Mouse (Mus musculus): Measurements from ENCODE around the gene Med29. TPM values are rescaled to one million over a fixed set of nuclear protein-coding genes. Genes with fewer than 3 reads are reported as not detected.

Gene Med29
- polyA plus RNA-seq, 1 experiment from 2014 or later: 41.2 TPM

GRCm38 (mm10) chr7:28338108-28338998 is 54.2 kb downstream of the Med29 start, which contains the start of gene Supt5:
Supt5 (minus strand) TSS chr7:28338746.
- peak; percentile 99 for ATAC-seq (ENCODE audit: insufficient read depth, low FRiP score)
- WGBS: under 1% methylated on average over 77 of the region's 77 CpGs
- Histone ChIP-seq H3K9ac (ENCODE audit: low read length) (peak within 1 kb of the TSS; percentile 98), H3K4me1 (ENCODE audit: control insufficient read depth, insufficient read depth, low read length) (peaks cover 10% of the 10 kb centered on the region), H3K27ac (ENCODE audit: low read length) (peak within 1 kb of the TSS; percentile 90), H3K36me3 (ENCODE audit: control insufficient read depth, insufficient read depth, low read length) (no peaks in the 10 kb centered on the region), H3K9me3 (replicated peaks; ENCODE audit: control insufficient read depth, low read length) (no peaks in the 10 kb centered on the region), H3K4me2 (ENCODE audit: low read depth, low read length) (peak within 1 kb of the TSS; percentile 90), H3K27me3 (ENCODE audit: control insufficient read depth, insufficient read depth, low read length) (no peaks in the 10 kb centered on the region), H3K4me3 (replicated peaks; ENCODE audit: low read length) (peak within 1 kb of the TSS; percentile 99)

Other genes starting within 250 kb of the Med29 start
- 60.0 and 86.3 TPM in 2 replicates for gene Fbl, start 223.0 kb downstream of the Med29 start, polyA plus RNA-seq (2015; fragmentation: Nextera tagmentation; extraction: Ambion mirVana)
- 6.2 and 7.0 TPM in 2 replicates for gene Dyrk1b, start 213.2 kb downstream of the Med29 start, polyA plus RNA-seq (2015; fragmentation: Nextera tagmentation; extraction: Ambion mirVana)
- 1.1 and 1.2 TPM in 2 replicates for gene Eid2, start 124.8 kb downstream of the Med29 start, polyA plus RNA-seq (2015; fragmentation: Nextera tagmentation; extraction: Ambion mirVana)
- 5.9 and 7.9 TPM in 2 replicates for gene Eid2b, start 115.0 kb downstream of the Med29 start, polyA plus RNA-seq (2015; fragmentation: Nextera tagmentation; extraction: Ambion mirVana)
- 0.14 TPM in 1 of 2 replicates, not detected in the other for gene Selenov, start 101.5 kb downstream of the Med29 start, polyA plus RNA-seq (2015; fragmentation: Nextera tagmentation; extraction: Ambion mirVana)
- gene Dll3, start 90.5 kb downstream of the Med29 start, polyA plus RNA-seq (2015; fragmentation: Nextera tagmentation; extraction: Ambion mirVana): 1.3 TPM in 2 replicates
- gene Timm50, start 80.6 kb downstream of the Med29 start, polyA plus RNA-seq (2015; fragmentation: Nextera tagmentation; extraction: Ambion mirVana): 113 and 116 TPM in 2 replicates
- gene Supt5, start 54.0 kb downstream of the Med29 start, polyA plus RNA-seq (2015; fragmentation: Nextera tagmentation; extraction: Ambion mirVana): 85.7 and 86.7 TPM in 2 replicates
- 800 and 962 TPM in 2 replicates for gene Rps16, start 42.1 kb downstream of the Med29 start, polyA plus RNA-seq (2015; fragmentation: Nextera tagmentation; extraction: Ambion mirVana)
- gene Plekhg2, start 20.1 kb downstream of the Med29 start, polyA plus RNA-seq (2015; fragmentation: Nextera tagmentation; extraction: Ambion mirVana): 49.9 and 50.7 TPM in 2 replicates
- gene Zfp36, start 12.5 kb downstream of the Med29 start, polyA plus RNA-seq (2015; fragmentation: Nextera tagmentation; extraction: Ambion mirVana): 26.1 and 35.1 TPM in 2 replicates
- gene Paf1, start 243 bp upstream of the Med29 start, polyA plus RNA-seq (2015; fragmentation: Nextera tagmentation; extraction: Ambion mirVana): 84.3 and 88.5 TPM in 2 replicates
- 17.7 and 19.2 TPM in 2 replicates for gene Gmfg, start 44.7 kb upstream of the Med29 start, polyA plus RNA-seq (2015; fragmentation: Nextera tagmentation; extraction: Ambion mirVana)
- 1.0 and 1.7 TPM in 2 replicates for gene Lrfn1, start 59.3 kb upstream of the Med29 start, polyA plus RNA-seq (2015; fragmentation: Nextera tagmentation; extraction: Ambion mirVana)
- gene Ifnl2, start 117.7 kb upstream of the Med29 start, polyA plus RNA-seq (2015; fragmentation: Nextera tagmentation; extraction: Ambion mirVana): not detected in 2 replicates
- gene Ifnl3, start 130.1 kb upstream of the Med29 start, polyA plus RNA-seq (2015; fragmentation: Nextera tagmentation; extraction: Ambion mirVana): not detected in 2 replicates
- 124 and 215 TPM in 2 replicates for gene Sycn, start 148.2 kb upstream of the Med29 start, polyA plus RNA-seq (2015; fragmentation: Nextera tagmentation; extraction: Ambion mirVana)
- 19.7 and 34.8 TPM in 2 replicates for gene Nccrp1, start 154.5 kb upstream of the Med29 start, polyA plus RNA-seq (2015; fragmentation: Nextera tagmentation; extraction: Ambion mirVana)
- 10.9 and 11.2 TPM in 2 replicates for gene Samd4b, start 205.4 kb upstream of the Med29 start, polyA plus RNA-seq (2015; fragmentation: Nextera tagmentation; extraction: Ambion mirVana)
- gene Pak4, start 205.5 kb upstream of the Med29 start, polyA plus RNA-seq (2015; fragmentation: Nextera tagmentation; extraction: Ambion mirVana): 54.8 and 64.4 TPM in 2 replicates
- gene Acp7, start 238.6 kb upstream of the Med29 start, polyA plus RNA-seq (2015; fragmentation: Nextera tagmentation; extraction: Ambion mirVana): 0.16 TPM in 1 of 2 replicates, not detected in the other

Measured in stomach, embryonic 16.5 days (tissue).